Mouse (Mus musculus) brain, embryonic 14.5 days (tissue): Measurements from ENCODE around the gene Atp6v1e1.

ENCODE experiments used
- CTCF ChIP-seq: fragments of 200-500 bp; IDR thresholded peaks from 2 replicates; pipeline ENCODE4 v1.5.1; 2012; ENCODE audit warnings: inconsistent platforms, mild to moderate bottlenecking, moderate library complexity, borderline replicate concordance; ENCODE audit not compliant: insufficient read depth, insufficient read length; ENCODE audit errors: extremely low read depth
- POLR2A ChIP-seq: fragments of 200-500 bp; IDR thresholded peaks from 2 replicates; pipeline ENCODE4 v1.6.1; 2012; ENCODE audit warnings: mild to moderate bottlenecking, inconsistent platforms, borderline replicate concordance; ENCODE audit not compliant: poor library complexity, insufficient read depth, insufficient read length, severe bottlenecking; ENCODE audit errors: extremely low read depth

DNA sequence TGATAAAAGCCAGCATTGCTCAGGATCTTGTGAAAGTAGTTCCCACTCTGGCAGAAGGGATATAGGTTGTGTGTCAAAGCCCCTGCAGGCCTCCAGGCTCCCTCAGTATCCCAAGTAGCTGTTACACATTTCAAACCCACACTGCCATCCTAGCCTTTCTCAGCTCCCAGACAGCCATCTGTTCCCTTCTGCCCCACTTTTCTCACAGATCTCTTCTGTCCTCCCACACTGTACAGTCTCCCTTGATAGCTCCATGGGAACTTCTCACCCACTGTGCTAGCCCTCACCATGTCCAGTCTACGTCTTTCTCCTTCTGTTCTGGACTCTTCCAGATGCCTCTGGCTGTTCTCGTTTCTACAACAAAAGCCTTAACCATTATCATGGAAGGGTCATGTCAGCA, 26.5 kb downstream of the Atp6v1e1 start:
- TF ChIP-seq CTCF (no peak), POLR2A (no peak)
